Mouse (Mus musculus) small intestine, adult 2 months (tissue): ENCODE results near the gene Fam219b. TPM values are rescaled to one million over a fixed set of nuclear protein-coding genes. Genes with fewer than 3 reads are reported as not detected.

ENCODE experiments used
- H3K27ac ChIP-seq: fragments of 200-500 bp; 2 replicates; pipeline ENCODE4 v1.5.1; 2012; ENCODE audit warnings: low read depth, low read length, control low read depth, inconsistent platforms; ENCODE audit not compliant: insufficient read depth
- H3K27me3 ChIP-seq: fragments of 200-500 bp; 2 replicates; pipeline ENCODE4 v1.6.1; 2012; ENCODE audit warnings: mild to moderate bottlenecking, moderate library complexity, low read length, inconsistent platforms; ENCODE audit not compliant: control insufficient read depth, insufficient read depth
- H3K36me3 ChIP-seq: fragments of 200-500 bp; 2 replicates; pipeline ENCODE4 v1.6.1; 2012; ENCODE audit warnings: mild to moderate bottlenecking, low read length, control low read depth, inconsistent platforms; ENCODE audit not compliant: control insufficient read depth, insufficient read depth
- H3K4me1 ChIP-seq: fragments of 200-500 bp; 2 replicates; pipeline ENCODE4 v1.6.1; 2012; ENCODE audit warnings: low read length, inconsistent platforms, mixed read lengths; ENCODE audit not compliant: control insufficient read depth, insufficient read depth, insufficient read length
- H3K4me3 ChIP-seq: fragments of 200-500 bp; 2 replicates; pipeline ENCODE4 v1.5.1; 2012; ENCODE audit warnings: low read depth, mild to moderate bottlenecking, control low read depth, inconsistent platforms, low read length, moderate library complexity
- CTCF ChIP-seq: fragments of 200-500 bp; IDR thresholded peaks from 2 replicates; pipeline ENCODE4 v1.5.1; 2012; ENCODE audit warnings: low read depth, mild to moderate bottlenecking, control low read depth, inconsistent platforms, low read length, moderate library complexity, mixed read lengths; ENCODE audit not compliant: insufficient replicate concordance, insufficient read length; ENCODE audit errors: extremely low read depth
- POLR2A ChIP-seq: fragments of 200-500 bp; IDR thresholded peaks from 2 replicates; pipeline ENCODE4 v1.6.1; 2012; ENCODE audit warnings: low read depth, mild to moderate bottlenecking, control low read depth, inconsistent platforms, low read length, moderate library complexity
- WGBS: fragments of 180-500 bp; shearing (Covaris S2); methylation state at CpG from one replicate; pipeline ENCODE4 v1.1.7; 2018; 5-methylcytosine and 5-hydroxymethylcytosine counted together
- polyA plus RNA-seq: library from polyadenylated mRNA; depleted of rRNA; stranded (reverse); fragments of >200 nt; gene quantifications from 2 replicates; pipeline ENCODE4 v1.2.3, GENCODE M21; 2012; rRNA removed

Fam219b gene
- polyA plus RNA-seq, 1 experiment, result 8.2 TPM

- no peak for TF ChIP-seq POLR2A
- no peak overlapping the region for H3K4me3 ChIP-seq
- WGBS, result 75% methylated on average over 6 of the region's 6 CpGs
- H3K27ac ChIP-seq, result no peak overlapping the region
- no peaks in the 10 kb centered on the region for H3K27me3 ChIP-seq
- peaks cover 70% of the 10 kb centered on the region for H3K36me3 ChIP-seq
- no peaks in the 10 kb centered on the region for H3K4me1 ChIP-seq
These were observed 40.0 kb downstream of the Fam219b start for GRCm38 (mm10) chr9:57577144-57577849.

- 83% methylated on average over 3 of the region's 3 CpGs for WGBS
- peaks cover 73% of the 10 kb centered on the region for H3K36me3 ChIP-seq
These were observed 47.7 kb downstream of the Fam219b start for GRCm38 (mm10) chr9:57584991-57585390.

GRCm38 (mm10) chr9:57589224-57590126 lies 52.1 kb downstream of the Fam219b start, which contains the start of gene Ulk3:
TSS of gene Ulk3 (plus strand) at chr9:57589452.
- Histone ChIP-seq H3K36me3 (peaks cover 49% of the 10 kb centered on the region), H3K4me1 (peaks cover 10% of the 10 kb centered on the region), H3K4me3 (peak within 1 kb of the TSS; percentile 95), H3K27ac (peak within 1 kb of the TSS; percentile 57), H3K27me3 (no peaks in the 10 kb centered on the region)
- WGBS, result under 1% methylated on average over 58 of the region's 58 CpGs
- TF ChIP-seq POLR2A (peak; percentile 49; the same call in 1 of the 2 replicates), CTCF (no peak; the same call in 1 of the 2 replicates)

More at GRCm38 (mm10) chr9:57584991-57585390, 47.7 kb downstream of the Fam219b start:
- Histone ChIP-seq H3K4me3 (no peak overlapping the region), H3K27me3 (no peaks in the 10 kb centered on the region), H3K27ac (no peak overlapping the region), H3K4me1 (peaks cover 2% of the 10 kb centered on the region)
- TF ChIP-seq POLR2A, result no peak
- TF ChIP-seq CTCF, result no peak

- Histone ChIP-seq H3K4me1 (peaks cover 13% of the 10 kb centered on the region), H3K36me3 (peaks cover 52% of the 10 kb centered on the region), H3K27ac (no peak overlapping the region), H3K4me3 (no peak overlapping the region), H3K27me3 (no peaks in the 10 kb centered on the region)
- TF ChIP-seq CTCF (no peak), POLR2A (no peak)
- WGBS, result 73% methylated on average over 5 of the region's 5 CpGs
These were observed 53.4 kb downstream of the Fam219b start for GRCm38 (mm10) chr9:57590726-57591125.

Other genes with a start within 250 kb of the Fam219b start
- gene Ppcdc, start 97.4 kb upstream of the Fam219b start, polyA plus RNA-seq, result 10.3 and 14.2 TPM in 2 replicates
- gene Scamp5, start 69.5 kb upstream of the Fam219b start, polyA plus RNA-seq, result 104 and 119 TPM in 2 replicates
- 1.2 and 10.5 TPM in 2 replicates for gene Rpp25, start 33.5 kb upstream of the Fam219b start, polyA plus RNA-seq
- gene Cox5a, start 16.3 kb upstream of the Fam219b start, polyA plus RNA-seq, result 952 and 1,569 TPM in 2 replicates
- 51.8 and 117 TPM in 2 replicates for gene Mpi, start 15.2 kb downstream of the Fam219b start, polyA plus RNA-seq
- gene Scamp2, start 23.4 kb downstream of the Fam219b start, polyA plus RNA-seq, result 89.7 and 207 TPM in 2 replicates
- gene Ulk3, start 51.9 kb downstream of the Fam219b start, polyA plus RNA-seq, result 8.7 and 14.0 TPM in 2 replicates
- gene Cplx3, start 68.8 kb downstream of the Fam219b start, polyA plus RNA-seq, result not detected in 2 replicates
- 0.08 TPM in 1 of 2 replicates, not detected in the other for gene Lman1l, start 83.2 kb downstream of the Fam219b start, polyA plus RNA-seq
- 52.1 and 95.9 TPM in 2 replicates for gene Csk, start 116.1 kb downstream of the Fam219b start, polyA plus RNA-seq
- not detected in 2 replicates for gene Cyp1a2, start 146.2 kb downstream of the Fam219b start, polyA plus RNA-seq
- gene Cyp1a1, start 150.4 kb downstream of the Fam219b start, polyA plus RNA-seq, result 0.51 and 0.79 TPM in 2 replicates
- 3.7 and 8.0 TPM in 2 replicates for gene Edc3, start 171.0 kb downstream of the Fam219b start, polyA plus RNA-seq
- 30.7 and 66.1 TPM in 2 replicates for gene Clk3, start 228.3 kb downstream of the Fam219b start, polyA plus RNA-seq